Mouse (Mus musculus) common myeloid progenitor, adult 5-6 weeks (primary cell): ENCODE measurements around the gene Mecom. TPM values are rescaled to one million over a fixed set of nuclear protein-coding genes. Genes with fewer than 3 reads are reported as not detected.
A peak's percentile ranks its signal among the peaks of the same experiment; 100 is the strongest.

Experiments
- ATAC-seq: replicated peaks from 2 replicates; pipeline ENCODE4 v1.8.0; 2016; ENCODE audit warnings: low read depth, mild to moderate bottlenecking, moderate TSS enrichment, inconsistent platforms; ENCODE audit not compliant: poor library complexity, severe bottlenecking
- total RNA-seq: library from RNA; stranded (forward); fragments of 200-1000, 187-1606 nt; gene quantifications from 2 replicates; pipeline ENCODE4 v1.2.3, GENCODE M21; 2017

Gene Mecom
- total RNA-seq, 1 experiment from 2014 or later, result 10.8 TPM

DNA sequence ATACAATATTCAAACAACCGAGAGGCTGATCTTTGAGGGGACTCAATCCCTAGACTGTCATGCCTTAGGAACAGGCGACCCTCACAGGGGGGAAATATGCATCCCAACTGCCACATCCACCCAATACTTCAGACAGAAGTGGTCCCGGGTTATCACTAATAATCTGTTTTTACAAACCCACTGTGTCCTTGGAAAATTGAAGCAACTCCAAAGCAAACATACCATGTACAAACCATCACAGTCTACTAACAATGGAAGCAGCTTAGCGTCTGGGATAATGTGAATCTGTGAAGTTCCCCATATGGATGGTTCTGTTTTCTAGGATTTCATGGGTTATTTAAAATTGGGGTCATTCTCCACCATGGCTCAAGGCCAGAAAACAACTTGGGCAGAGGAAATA, 155.1 kb downstream of the Mecom start:
- no peak for ATAC-seq

DNA sequence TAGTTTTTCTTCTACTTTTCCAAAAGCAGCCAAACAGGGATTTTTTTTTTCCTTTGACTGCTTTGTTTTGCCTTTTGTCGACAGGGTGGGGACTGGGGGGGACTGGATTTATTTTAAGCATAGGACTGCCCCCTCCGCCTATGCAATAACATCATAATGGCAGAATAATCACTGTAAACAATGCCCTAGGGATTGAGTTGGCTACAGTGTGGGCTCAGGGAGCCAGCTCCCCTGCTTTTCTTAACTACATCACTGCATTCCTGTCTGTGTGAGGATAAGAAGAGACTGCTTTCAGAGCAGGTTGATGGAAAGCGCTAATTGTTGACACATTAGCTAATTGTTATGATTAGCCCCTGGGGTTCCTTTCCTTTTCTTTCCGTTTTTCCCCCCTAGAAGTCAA, 155.6 kb downstream of the Mecom start:
- no peak for ATAC-seq

DNA sequence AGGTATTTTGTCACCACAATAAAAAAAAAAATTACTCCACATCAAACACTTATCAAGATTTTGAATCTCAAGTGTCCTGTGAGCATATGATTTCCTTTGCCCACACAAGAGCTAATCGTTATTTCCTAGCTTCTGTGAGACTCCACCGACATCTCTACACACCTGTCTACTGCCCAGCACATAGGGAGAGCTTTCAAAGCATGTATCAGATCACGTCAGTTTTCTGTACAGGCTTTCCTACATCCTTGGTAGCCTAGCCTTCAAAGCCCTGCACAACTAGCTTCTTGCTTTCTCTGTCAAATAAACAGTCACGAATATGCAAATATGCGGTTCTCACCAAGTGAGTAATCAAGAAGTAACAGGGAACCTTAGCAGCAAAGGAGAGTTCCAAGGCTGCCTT, 157.5 kb downstream of the Mecom start:
- ATAC-seq, result no peak

DNA sequence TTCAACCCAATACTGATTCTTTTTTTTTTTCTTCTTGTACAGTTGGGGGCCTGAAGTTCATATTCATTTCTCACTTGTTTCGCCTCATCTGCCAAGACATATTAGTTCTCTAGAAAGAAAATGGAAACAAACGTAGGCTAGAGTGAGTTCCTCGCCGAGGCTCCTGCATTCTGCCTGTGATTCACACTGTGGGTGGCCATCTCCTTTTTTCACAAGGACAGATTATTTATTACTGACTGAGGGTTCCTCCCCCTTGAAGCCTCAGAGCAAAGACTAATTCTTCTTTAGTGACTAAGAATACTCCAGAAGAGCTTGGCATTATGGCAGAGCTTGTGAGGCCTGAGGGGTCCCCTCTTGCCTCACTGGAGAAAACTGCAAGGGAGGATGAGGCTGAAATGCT, 167.5 kb downstream of the Mecom start:
- ATAC-seq, result no peak

DNA sequence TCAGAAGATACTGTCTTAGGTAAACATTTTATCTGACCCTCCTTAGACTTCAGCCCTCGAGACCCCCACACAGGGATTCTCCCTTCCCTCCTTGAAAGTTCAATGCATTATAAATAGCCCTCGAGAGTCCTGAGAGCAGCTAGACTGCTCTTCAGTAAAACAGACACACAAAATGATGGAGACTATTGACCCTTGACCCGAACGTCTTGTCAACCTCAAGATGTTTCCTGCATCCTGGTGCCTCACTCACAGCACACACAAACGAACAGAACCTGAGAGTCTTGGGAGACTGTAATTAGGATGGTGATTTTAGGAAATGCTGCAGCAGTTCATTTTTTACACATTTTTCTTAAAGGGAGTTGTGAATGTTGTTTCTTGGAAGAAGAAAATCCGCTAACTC, 168.5 kb downstream of the Mecom start:
- no peak for ATAC-seq

DNA sequence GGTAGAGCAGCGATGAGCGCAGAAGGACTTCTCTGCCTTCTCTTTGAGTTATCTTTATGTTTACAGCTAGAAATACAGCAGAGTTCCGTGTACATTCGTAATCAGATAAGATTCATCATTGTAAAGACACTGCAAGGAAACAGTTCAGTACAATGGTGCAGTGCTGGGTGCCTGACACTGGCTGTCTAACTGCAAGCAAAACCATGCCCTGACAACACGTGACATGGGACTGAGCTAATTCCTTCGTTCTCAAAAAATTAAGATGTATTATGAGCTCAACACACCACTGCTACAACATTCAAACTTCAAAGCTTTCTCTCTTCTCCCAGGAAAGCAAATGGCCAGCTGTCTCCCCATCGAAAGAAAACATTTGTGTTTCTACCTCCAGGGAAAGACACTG, 176.3 kb downstream of the Mecom start:
- no peak for ATAC-seq

DNA sequence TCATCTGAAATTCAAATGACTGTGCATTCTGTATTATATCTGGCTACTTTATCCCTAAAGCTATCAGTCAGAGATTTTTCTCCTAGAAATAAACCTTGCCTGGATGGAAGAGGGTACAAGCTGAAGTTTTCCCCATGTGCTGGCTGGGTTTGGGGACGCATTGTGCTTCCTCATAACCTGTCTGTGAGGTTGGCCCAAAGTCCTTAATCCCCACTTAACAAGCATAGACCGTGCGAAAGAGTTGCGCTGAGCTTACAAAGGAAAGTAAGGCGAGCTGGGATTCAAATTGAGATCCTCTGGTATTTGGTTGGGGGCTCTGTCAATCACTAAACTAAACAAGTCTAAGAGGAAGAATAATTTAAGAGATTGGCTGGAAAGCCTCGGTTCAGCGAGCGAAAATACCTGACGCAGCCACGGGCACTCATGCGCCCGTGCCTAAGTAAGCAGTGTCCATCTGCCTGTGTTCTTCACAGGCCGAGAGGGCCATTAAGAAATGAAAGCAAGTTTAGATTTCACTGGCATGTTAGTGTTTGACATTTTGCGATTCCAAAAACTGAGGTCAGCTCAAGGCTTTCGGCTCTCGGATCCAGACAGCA, 176.8 kb downstream of the Mecom start:
- ATAC-seq, result no peak

DNA sequence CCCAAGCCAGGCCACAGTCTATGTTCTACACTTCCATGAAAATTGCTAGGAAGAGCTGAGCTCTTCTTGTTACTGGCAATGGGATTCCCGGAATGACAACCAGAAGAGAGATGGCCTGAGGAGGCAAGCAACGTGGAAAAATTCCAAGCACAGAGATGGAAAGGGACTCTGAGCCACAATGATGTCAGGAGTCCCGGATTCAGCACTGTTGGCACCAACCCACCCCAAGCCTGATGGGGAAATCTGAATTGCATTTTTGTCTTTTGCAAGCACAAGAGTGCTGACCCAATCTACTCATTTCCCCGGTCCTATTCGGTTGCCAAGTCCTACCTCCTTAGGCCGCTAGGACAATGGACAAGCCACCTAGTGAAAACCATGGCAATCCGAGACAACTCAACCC, 181.2 kb downstream of the Mecom start:
- no peak for ATAC-seq

DNA sequence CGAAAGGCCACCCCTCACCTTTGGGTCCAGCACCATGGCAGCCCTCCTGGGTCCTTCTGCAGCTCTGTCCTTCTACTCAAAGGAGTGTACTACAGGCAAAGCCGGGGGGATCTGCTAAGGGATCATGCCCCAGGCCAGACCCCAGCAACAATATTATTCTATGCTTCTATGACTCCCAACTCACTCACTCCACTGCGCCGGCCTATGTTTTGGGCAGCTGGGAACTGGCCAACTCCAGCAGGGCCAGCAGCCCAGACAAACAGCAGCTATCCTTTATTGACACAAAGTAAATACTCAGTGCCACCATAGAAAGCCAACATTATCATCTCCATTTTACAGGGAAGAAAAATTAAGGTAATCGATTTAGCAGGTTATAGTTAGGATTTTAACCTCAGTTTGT, 186.6 kb downstream of the Mecom start:
- ATAC-seq, result no peak

DNA sequence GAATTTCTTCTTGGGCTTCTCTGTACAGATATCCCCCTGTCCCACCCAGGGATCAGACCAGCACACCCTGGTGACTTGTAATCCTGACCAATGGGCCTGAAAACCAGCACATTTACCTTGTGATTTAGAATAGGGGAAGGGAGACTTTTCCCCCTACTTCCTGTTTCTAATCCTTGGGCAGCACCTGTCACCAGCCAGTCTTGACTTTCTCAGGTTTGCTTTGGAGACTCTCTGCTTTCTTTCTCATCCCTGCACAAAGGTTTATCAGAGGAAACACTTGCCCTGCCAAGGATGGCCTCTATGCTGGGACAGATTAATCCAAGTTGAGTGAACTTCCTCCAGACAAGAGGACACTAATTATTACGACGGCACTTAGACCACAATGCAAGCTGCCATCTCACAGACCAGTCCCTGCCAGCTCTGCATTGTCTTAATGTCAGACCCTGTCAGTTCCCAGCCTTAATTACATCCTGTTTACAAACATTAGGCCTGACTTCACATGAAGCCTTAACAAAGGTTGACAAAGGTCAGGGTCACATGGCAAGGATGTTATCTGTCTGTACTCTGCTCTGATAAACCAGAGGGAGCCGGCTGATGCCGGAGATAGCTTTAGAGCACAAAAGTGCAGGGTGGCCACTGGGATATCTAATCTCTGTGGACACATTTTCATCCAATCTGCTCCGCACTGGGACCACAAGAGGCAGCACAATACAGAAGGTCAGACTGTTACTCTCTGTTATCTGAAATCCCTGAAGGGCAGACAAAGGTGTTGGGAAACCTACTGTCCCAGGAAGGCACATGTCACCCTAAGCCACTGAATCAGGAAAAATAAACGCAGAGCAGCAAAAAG, 193.7 kb downstream of the Mecom start:
- ATAC-seq, result peak; percentile 86

DNA sequence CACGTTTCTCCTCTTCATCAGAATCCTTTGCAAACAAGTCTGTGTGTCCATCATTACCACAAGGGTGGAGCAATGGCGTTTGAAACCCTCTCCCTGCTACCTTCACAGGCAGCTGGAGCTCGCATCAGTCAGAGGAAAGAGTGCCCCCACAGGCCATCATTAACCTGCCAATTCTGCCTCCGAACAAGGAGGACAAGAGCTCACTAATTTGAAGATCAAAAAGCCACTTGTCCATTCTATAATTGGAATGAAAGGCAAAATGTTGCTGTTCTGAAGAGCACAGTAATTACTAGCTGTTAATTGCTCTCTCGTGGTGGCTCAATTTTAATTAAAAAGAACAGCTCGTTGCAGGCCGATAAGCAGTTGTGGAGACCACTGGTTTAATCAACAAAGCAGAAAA, 198.5 kb downstream of the Mecom start:
- ATAC-seq, result no peak

DNA sequence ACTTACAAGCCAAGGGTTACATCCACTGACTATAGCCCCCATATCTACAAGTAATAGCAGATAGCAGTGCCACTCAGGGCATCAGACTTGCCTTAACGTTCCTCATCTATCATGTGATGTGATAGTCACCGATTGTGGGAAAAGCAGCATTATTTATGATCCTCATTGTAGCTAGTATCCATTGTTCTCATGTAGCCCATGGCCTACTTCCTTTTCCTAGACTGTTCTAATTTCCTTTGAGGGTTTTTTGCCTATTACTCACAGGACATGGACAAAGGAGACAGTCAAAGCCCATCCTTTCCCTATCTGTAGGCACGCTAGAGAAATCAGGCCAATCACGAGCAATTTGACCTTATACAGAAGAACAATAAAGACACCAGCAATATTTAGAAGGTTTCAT, 203.7 kb downstream of the Mecom start:
- no peak for ATAC-seq

DNA sequence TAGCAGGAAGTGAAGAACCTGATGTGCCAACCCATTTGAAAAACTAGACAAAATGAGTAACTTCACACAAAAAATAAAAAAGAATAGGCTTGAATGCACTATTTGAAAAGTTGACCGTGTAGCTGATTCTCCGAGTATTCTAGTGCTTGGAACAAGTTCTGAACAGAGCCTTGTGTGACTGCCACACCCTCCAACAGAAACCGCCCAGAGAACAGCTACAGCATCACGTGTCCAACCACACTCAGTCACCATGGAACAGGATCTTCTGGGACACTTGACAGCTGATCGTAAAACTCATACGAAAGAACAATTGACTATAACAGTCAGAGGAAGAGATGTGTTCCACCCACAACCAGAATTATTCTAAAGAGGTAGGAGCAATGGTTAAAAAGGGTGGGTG, 215.5 kb downstream of the Mecom start:
- ATAC-seq, result no peak

DNA sequence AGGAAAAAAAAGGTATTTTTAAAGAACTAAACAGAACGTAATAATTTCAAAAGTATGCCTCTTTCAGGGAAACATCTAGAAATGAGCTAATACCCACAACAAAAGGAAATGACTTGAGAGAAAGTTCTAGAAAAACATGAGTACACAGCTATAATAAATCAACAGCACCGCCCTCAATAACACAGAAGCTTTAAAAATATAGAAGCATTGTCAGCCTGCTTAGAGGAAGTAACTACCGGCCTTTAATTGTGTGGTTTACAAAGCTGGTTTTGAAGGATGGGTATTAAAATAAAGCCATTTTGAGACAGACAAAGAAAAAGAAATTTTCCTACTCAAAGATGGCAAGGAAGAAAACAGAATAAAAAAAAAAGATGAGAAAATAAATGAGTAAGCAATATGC, 217.3 kb downstream of the Mecom start:
- ATAC-seq, result peak; percentile 81

DNA sequence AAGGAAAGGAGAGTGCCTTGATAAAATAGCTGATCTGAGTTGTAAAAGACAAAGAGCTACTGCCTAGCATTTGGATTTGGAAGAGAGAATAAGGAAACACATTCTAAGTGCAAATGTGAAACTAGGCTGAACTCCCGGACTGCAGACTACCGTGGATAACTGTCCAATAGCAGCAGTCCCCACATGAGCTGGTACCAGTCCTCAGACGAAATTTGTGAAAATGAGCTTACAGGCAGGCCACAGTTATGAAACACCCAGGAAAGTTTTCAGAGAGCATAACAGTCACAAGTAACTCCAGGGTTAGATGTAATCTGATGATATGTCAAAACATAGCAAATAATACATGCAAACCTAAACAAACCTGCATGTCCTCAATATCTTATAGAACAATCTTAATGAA, 217.8 kb downstream of the Mecom start:
- peak; percentile 42; the same call in 1 of the 2 replicates for ATAC-seq

DNA sequence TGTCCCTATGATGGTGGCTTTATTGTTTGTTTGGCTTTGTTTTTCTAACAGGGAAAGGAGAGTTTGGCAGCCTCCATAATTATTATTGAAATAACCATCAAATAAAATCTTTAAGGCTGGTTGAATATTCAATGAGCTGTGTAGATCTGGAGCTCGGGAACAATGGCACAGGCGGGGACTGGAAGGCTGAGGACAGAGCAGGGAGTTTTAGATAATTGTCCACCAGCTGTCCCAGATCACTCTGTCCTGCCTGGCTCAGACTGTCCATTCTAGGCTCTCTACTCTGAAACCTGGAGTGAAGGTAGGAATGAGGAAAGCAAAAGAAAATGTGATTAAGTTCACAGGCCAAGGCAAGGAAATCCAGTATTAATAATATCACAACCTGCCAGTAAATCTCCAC, 232.9 kb downstream of the Mecom start:
- no peak for ATAC-seq

DNA sequence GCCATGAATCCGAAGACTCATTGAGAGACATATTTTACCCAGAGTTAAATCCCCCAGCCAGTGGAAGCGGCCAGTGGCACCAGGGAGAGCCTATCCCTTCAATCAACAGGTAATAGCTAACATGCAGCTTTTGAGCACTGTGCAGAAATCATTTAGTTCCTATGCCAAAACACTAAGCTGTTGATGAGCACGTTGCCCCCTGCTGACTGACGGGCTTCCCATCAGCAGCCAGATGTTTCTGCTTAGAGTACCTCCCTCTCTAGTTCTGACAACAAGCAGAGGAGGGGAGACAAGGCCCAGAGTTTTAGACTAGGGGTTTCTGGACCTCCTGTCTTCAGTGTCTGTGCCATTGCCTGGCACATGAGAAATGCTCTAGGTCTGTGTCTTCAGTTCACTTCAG, 239.7 kb downstream of the Mecom start:
- no peak for ATAC-seq

DNA sequence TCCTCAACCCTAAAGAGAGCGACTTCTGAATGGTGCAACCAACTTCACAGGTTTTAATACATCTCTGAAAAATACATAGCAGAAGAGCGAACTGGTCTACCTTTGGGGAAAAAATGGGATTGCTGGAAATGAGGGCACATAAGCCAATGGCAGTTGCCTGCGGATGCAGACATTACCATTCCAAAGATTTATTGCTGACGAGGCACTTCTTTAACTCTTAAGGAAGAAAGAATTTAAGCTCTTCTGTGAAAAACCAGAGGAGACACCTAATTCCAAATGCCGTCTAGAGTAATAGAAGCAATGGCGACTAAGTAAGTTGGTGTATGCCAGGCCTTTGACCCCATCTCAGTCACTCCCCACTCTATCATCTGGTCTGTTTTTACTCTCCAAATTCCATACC, 240.2 kb downstream of the Mecom start:
- no peak for ATAC-seq

DNA sequence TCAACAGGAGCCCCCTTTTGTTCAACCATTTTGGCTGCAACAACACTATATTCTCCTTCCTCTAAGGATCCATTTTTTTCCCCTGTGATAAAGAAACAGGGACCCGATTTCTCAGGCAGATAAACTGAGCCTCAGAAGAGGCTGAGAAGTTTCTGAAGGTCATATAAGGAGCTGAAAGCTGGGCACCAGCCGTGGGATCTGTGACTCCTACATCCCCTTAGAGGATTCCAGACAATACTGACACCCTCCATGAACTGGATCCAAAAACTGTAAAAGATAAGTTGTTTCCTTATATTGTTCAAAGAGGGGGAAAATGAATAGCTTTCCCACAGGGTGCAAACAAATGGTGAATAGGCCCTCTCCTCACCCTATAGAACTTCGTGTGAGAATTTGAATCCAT, 241.7 kb downstream of the Mecom start:
- no peak for ATAC-seq

DNA sequence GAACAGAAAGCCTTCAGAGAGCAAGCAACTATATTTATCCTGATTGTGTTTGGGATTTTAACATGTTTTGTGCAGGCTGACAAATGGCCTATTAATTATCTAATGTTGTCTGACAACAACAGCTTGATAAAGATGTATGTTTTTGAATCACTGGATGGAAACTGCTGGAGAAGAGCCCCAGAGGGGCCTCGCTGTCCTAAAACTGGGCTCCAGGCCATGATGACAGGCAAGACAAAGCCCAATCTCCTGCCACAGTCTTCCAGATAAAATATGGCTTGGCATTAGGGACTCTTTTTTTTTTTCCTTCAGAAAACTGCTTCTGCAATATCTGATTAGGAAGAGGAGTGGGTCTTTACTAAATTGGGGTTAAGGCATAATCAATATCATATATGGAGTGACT, 248.3 kb downstream of the Mecom start:
- no peak for ATAC-seq

DNA sequence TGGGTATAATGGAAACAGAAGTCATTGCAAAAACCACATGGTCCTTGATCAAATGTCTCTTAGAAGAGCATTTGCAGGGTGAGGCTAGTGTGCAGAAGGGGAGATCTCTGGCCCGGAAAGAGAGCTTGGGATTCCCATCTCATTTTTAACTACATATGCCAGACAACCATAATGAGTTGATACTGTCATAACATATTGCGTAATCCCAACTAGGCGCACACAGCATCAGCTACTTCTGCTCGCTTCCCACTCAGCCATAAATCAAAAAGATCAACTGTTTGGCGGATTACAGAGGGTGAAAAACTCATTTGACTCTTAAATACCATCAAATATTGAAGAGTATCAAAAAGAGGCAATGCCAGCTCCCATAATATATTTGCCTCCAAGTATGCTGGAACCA, 253.4 kb downstream of the Mecom start:
- ATAC-seq, result no peak

DNA sequence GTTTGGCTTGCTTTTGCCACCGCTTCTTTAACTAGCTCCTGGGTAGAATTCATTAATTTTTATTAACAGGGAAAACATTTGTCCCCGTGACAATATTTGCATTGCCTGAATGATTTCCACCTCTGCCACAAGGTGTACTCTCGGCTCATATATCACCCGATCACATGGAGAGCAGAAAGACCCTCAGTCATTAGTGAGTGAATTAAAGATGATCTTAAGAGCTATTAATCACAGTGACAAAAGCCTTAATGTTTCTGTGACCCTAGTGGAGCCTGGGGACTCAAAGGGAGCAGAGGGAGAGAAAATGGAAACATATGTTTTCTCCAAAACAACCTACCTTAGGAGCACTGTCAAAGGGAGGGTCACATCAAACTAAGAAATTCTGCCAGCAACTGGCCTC, 261.3 kb downstream of the Mecom start:
- no peak for ATAC-seq
